Mouse (Mus musculus) left cerebral cortex, adult 8-10 months (tissue): ENCODE results near the gene Hnrnpf. TPM values are rescaled to one million over a fixed set of nuclear protein-coding genes. Genes with fewer than 3 reads are reported as not detected.

Experiments used
- DNase-seq, 2 experiments: peaks; one replicate each; pipeline ENCODE4 v3.0.0; 2022; ENCODE audit warnings: low spot score in 2 of 2
- total RNA-seq, 4 experiments: library from RNA; stranded (reverse); gene quantifications; 2 replicates each; pipeline ENCODE4 v1.2.4; 2022

Hnrnpf gene
- total RNA-seq, 4 experiments from 2014 or later = 125 to 143 (median 139) TPM

DNA sequence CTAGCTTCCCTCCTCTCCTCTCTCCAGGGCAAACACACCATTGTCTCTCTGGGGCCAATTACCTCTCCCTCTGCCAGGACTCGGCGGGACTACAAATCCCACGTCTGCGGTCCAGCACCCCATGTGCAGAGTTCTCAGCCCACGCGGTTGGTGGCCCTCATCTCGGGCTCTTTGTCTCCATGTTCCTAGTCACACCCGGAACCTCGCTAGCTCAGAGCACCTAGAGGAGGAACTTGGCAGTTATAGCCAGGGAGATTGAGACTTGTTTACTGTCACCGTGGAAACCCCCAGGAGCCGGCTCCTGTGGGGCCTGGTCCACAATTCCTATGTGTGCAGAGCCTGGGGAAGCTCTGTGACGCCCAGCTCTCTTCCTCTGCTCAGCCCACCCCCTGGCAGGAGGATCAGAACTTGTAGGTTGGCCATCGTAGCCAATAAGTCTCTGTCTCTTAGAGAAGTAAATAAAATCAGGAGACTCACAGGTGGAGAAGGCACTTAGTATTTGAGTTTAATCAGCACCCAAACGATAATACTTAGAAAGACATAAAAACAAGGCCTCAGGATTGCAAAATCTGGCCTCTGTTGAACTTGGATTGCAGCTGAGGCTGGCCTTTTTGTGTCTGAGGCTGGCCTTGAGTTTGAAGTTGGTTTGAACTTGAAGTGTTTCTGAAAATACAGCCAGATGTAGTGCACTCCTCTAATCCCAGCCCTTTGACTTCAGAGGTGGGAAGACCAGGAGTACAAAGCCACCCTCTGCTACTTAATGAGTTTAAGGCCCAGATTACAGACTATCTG, 8.6 kb upstream of the Hnrnpf start:
- DNase-seq = no peak

DNA sequence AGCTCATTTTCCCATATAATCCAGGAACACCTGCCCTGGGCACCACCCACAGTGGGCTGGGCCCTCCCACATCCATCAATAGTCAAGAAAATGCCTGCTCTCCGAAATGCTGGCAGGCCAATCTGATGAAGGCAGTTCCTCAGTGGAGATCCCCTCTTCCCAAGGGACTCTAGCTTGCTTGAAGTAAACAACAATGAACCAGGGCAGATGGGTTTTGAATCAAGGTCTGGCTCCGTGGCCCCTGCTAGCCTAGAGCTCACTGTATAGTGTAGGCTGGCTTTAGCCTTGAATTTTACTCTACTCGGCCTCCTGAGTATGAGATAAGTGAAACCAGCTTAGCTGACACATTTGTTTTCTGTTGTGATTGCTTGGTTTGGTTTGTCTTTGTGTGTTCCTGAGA, 7.7 kb upstream of the Hnrnpf start:
- no peak for DNase-seq

DNA sequence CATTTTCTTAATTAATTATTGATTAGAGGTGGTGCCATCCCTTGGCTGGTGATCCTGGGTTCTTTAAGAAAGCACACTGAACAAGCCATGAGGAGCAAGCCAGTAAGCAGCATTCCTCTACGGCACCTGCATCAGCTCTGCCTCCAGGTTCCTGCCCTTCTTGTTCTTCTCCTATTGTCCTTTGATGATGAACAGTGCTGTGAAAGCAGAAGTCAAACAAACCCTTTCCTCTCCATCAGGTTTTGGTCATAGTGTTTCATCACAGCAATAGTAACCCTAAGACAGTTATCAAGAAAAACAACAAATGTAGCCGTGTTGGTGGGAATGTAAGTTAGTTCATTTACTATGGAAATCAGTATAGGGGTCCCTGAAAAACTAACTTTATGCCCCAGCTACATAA, 6.7 kb upstream of the Hnrnpf start:
- no peak for DNase-seq

- no peak for DNase-seq
Measured at GRCm38 (mm10) chr6:117897800-117898199, 2.3 kb upstream of the Hnrnpf start.

DNA sequence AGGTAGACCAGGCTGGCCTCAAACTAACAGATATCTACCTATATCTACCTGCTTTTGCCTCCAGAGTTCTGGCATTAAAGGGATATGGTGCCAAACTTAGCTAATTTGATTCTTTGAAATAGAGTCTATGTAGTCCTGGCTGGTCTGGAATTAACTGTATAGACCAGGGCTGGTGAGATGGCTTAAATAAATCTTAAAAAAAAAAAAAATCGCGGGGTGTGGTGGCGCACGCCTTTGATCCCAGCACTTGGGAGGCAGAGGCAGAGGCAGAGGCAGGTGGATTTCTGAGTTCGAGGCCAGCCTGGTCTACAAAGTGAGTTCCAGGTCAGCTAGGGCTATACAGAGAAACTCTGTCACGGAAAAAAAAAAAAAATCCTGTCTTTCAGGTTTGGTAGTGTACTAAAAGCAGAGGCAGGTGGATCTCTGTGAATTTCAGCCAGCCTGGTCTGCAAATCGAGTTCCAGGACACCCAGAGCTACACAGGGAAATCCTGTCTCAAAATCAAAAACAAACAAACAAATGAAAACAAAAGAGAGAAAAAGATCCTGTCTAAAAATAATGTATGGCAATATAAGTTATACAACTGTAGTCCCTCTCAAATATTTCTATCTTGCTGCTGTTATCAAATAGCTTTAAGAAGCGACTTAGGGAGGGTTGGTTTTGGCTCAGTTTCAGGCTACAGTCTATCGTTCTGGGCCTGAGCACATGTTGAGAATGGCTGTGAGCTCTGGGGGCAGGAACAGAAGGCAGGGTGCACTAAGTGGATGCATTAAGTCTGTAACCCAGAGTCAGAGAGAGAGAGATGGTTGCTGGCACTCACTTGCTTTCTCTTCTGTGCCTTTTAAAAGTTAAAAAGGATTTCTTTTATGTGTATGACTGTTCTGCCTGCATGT, 1.6 kb downstream of the Hnrnpf start:
- DNase-seq = no peak

GRCm38 (mm10) chr6:117902556-117902955, 2.4 kb downstream of the Hnrnpf start:
- no peak for DNase-seq

DNA sequence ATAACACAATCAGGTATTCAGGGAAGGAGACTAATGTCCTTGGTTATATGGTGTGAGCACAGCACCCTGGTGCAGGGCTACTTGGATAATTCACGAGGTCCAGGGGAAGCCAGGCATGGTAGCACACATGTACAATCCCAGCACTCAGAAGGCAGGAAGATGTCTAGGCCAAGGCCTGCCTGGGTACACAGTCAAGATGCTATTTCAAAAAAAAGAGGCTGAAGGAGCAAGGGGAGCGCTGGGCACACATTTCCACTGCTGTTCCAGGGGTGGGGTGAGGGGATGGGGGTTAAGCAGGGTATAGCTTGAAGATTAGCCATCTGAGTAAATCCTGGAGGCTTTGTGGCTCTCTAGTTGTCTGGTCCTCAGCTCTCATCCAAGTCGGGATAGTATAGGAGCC, 3.7 kb downstream of the Hnrnpf start:
- DNase-seq = no peak

DNA sequence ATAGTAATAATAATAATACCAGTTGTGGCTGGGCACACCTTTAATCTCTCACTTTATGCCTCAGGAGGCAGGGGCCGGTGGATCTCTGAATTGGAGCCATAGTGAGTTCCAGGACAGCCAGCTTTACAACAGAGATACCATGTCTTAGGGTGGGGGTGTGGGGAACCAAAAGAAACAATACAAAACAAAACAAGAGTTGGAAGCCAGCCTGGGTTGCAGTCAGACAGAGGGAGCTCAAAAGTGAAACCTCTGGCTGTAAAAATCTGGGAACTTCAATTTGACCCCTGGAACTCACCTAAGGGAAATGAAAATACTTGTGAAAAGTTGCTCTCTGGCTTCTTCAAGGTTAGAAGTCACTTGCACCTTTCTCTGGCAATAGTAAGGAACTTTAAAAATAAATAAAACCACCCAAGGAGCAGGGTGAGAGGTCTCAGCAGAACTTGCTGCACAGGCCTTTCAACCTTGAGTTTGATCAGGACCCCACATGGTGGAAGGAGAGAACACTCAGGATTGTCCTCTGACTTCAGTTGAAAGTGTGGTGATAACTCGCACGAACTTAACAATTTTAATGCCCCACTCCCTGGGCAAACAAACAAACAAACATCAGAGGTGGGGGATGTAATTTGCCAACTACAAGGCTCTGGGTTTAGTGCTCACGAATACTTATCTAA, 5.3 kb downstream of the Hnrnpf start:
- no peak for DNase-seq

GRCm38 (mm10) chr6:117906015-117906531, 5.9 kb downstream of the Hnrnpf start:
- DNase-seq = peak; percentile 47 to 59

GRCm38 (mm10) chr6:117906590-117907271, 6.6 kb downstream of the Hnrnpf start:
- peak; percentile 93 to 98 for DNase-seq

- peak in 1 of 2 experiments; percentile 70 for DNase-seq
Measured at GRCm38 (mm10) chr6:117907301-117907978, 7.3 kb downstream of the Hnrnpf start.

- DNase-seq = no peak
Measured at GRCm38 (mm10) chr6:117907979-117908355, 7.8 kb downstream of the Hnrnpf start.

GRCm38 (mm10) chr6:117908424-117908900, 8.3 kb downstream of the Hnrnpf start:
- no peak for DNase-seq

DNA sequence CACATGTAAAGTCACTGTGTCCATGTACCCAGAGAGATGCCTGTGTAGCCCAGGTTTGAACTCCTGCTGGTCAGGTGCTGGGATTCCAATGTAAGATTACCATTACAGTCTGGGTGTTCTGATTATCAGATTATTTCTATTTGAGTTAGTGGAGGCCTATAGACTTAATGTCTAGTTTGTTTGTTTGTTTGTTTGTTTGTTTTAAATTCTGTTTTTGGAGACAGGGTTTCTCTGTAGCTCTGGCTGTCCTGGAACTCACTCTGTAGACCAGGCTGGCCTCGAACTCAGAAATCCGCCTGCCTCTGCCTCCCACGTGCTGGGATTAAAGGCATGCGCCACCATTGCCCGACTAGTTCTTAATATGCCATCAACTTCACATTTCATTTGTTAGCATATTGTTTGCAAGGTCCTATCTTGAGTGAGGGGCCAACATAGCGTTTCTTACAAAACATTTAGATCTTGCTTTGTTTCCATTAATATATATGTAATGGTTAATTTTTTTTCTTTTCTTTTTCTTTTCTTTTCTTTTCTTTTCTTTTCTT, 10.1 kb downstream of the Hnrnpf start:
- no peak for DNase-seq

GRCm38 (mm10) chr6:117914541-117914940, 14.4 kb downstream of the Hnrnpf start:
- no peak for DNase-seq

GRCm38 (mm10) chr6:117916205-117916736, 16.1 kb downstream of the Hnrnpf start:
- no peak for DNase-seq

DNA sequence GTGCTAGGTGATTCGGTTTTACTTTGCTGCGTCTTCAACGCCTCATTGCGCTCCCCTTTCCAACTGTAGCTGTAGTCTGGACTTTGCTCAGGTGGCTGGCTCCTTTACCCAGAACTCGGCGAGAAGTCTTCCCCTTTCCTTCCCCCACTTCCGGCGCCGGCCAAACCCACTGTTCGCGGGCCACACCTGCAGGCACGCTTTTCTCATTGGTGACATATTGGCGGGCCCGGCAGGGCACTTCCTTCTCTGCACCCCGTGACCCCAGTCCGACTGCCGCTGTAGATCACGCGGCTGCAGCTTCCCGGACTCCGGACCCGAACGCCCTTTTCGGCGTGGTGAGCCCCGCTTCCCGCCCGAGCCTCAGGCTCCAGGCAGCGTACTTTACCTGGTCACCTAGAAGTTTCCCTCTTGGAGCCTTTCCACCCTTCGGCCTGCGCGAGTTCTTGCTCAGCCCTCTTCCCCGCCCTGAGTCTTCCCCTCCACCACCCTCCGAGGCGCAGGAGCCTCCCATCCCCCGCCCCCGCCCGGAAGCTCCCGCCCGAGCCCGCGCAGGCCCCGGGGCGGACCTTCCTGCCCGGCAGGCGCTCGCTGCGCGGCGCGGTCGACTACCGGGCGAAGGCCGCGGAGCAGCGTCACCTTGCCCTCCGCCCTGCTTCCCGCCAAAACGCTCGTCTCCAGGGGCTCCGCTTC, 16.8 kb downstream of the Hnrnpf start:
- peak in 1 of 2 experiments; percentile 48 for DNase-seq

DNA sequence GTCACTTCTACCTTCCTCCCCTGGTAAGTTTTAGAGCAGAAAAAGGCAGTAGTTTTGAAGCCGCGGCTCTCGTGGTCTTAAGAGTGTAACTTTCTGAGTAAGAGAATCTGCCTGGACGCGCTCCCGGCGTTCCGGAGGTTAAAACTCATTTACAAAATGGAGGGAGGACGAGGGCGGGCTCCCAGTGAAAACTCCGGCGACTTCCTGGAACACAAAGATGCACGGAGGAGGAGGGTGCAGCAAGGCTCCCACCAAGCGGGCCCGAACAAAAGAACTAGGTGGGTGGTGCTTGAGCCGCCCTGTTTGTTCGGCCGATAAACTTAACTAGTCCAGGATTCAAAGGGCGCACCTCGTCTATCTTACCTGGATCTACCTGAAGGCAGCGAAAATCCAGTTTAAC, 17.5 kb downstream of the Hnrnpf start:
- DNase-seq = no peak

DNA sequence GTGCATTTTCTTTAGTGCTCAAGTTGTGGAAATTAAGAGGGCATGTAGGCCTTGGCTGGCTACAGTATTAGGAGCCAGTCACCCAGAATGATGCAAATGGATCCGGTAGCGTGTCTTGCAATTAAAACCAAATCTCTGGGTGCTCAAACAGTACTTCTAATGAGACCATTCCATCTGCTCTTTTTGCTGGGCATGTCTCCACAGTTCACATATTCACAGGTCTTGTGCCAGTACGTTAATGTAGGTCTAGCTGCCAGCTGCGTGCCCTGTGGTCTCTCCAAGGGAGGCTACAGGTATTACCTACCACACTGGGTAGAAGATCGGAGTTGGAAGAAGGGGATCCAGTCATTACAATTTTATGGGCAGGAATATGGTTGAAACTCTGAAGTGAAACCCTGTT, 17.9 kb downstream of the Hnrnpf start:
- DNase-seq = no peak
